Mouse (Mus musculus) G1E-ER4 (cell line): Measurements from ENCODE around the gene Parvg. TPM values are rescaled to one million over a fixed set of nuclear protein-coding genes. Genes with fewer than 3 reads are reported as not detected.

Experiments
- GATA1 ChIP-seq: IDR thresholded peaks from one replicate; pipeline ENCODE4 v1.8.0; 2012; ENCODE audit warnings: low read length, inconsistent platforms
- polyA plus RNA-seq: library from polyadenylated mRNA; stranded (reverse); fragments of >175 nt; gene quantifications from 2 replicates; pipeline ENCODE4 v1.2.3, GENCODE M21; 2012

Gene Parvg
- polyA plus RNA-seq, result not detected in 2 replicates

- no peak for TF ChIP-seq GATA1
Measured at GRCm38 (mm10) chr15:84323966-84324869, at the start of gene Parvg. TSS of gene Parvg (plus strand) at chr15:84324026.

DNA sequence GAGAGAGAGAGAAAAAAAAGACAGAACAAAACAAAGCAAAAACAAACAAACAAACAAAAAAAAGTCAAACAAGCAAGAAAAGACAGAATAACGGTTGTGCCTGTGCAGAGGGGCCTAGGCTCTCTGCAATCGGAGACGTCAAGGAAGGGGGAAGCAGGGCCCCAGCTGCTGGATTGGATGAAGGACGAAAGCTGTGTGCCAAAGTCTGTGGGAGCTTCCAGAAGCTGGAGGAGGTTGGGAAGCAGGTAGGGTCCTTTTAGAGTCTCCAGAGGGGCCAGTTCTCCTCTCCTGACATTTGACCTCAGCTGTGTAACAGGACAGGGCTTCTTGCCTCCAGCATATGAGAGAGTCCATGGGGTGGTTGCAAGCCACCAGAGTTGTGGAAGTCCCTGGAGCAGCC is 47.8 kb upstream of the Parvg start:
- TF ChIP-seq GATA1, result no peak

- no peak for TF ChIP-seq GATA1
Measured at GRCm38 (mm10) chr15:84278091-84278490, 45.7 kb upstream of the Parvg start.

GRCm38 (mm10) chr15:84278656-84279055 is 45.2 kb upstream of the Parvg start:
- TF ChIP-seq GATA1, result no peak

- no peak for TF ChIP-seq GATA1
Measured at GRCm38 (mm10) chr15:84280309-84280708, 43.5 kb upstream of the Parvg start.

- no peak for TF ChIP-seq GATA1
Measured at GRCm38 (mm10) chr15:84280712-84281347, 43.0 kb upstream of the Parvg start.

- TF ChIP-seq GATA1, result no peak
Measured at GRCm38 (mm10) chr15:84282206-84283085, 41.4 kb upstream of the Parvg start.

DNA sequence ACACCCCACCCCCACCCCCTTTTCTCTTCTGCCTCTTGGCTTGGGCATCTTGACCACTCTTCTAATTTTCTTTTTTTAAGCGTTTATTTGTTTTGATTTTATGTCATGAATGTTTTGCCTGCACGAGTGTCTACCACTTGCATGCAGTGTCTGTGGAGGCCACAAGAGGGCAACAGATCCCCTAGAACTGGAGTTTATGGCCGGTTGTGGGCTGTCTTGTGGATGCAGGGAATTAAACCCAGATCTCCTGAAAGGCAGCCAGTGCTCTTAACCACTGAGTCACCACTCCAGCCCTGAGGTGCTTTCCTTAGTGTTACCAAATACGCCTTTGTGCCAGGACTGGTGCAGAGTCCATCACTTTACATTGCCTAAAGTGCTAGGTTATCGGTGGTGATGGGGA is 39.8 kb upstream of the Parvg start:
- no peak for TF ChIP-seq GATA1

DNA sequence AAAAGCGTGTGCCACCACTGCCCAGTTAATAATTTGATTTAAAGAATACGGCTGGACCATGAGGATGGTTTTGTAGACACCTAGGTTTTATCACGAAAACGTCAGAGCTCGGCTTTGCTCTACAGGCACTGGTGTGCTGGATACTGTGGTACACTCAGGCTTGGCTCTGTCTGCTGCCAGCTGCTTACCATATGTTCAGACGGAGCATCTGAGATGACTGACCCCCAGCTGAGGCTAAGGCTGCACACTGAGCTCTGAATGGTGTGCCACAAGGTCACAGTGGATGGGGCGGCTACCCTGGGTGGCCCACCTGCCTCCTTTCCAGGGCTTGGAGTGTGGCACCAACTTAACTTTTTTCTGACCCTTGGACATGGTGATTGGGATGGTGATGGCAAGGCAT is 38.4 kb upstream of the Parvg start:
- TF ChIP-seq GATA1, result no peak

GRCm38 (mm10) chr15:84291097-84291496 is 32.7 kb upstream of the Parvg start:
- TF ChIP-seq GATA1, result no peak

DNA sequence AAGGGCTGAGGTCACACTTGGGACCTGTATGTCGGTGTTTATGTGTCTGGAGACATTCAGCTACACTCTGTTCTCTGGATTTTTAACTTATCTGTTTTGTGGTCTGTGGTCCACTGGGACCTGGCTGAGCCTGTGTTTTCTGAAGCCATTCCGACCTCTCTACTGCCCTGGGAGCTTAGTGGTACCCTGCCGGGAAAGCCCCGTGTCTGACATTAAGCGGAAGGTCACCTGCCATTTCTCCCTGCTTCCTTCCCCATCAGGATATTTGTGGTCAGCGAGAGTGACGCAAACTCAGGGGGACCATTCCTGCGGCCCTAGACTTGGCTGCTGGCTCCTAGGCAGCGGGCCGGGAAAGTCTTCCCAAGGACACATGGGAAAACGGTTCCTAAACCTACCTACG is 30.2 kb upstream of the Parvg start:
- TF ChIP-seq GATA1, result no peak

GRCm38 (mm10) chr15:84294391-84294790 is 29.4 kb upstream of the Parvg start:
- no peak for TF ChIP-seq GATA1

DNA sequence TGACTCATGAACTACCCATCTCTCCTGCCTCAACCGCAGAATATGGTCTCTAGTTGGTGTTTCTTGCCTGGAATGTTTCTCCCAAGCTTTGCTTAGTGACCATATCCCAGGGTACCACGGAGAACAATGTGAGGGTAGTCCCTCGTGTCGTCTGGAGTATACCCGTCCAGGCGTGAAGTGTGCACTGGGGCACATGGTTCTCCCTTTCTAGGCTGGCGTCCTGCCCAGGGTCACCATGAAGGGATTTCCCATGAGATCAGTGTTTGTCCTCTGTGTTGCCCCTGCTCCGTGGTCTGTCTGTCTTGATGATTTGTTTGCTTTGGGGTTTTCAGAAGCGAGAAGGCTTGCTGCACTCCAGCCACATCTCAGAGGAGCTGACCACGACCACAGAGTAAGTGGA is 28.6 kb upstream of the Parvg start:
- no peak for TF ChIP-seq GATA1

- TF ChIP-seq GATA1, result no peak
Measured at GRCm38 (mm10) chr15:84297454-84297853, 26.4 kb upstream of the Parvg start.

DNA sequence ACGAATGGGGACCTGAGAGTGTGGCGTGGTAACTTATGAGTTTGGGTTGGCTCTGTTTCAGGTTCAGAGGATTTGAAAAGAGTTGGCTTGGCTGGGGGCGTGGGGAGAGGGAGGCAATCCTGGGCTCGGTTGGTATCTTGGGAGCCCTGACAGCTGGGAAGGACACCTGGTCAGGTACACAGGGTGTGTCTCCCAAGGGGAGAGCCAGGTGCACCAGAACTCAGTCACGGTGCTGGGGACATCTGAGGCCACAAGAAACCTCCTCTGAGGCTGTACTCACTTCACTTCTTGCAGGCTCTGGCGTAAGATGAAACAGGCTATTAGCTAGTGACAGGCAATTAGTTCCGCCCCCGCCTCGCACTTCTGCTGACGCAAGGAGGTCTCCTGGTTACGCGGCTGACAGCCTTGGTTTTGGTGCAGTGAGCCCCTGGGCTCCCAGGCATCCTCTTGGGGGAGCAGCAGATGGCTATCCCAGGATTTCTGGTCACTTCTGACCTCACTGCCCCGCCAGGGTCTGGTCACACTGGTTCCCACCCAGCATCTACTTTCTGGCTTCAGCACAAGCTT is 24.9 kb upstream of the Parvg start:
- no peak for TF ChIP-seq GATA1
